Mouse (Mus musculus) hindbrain, embryonic 14.5 days (tissue): ENCODE measurements around the gene Rab3ip. TPM values are rescaled to one million over a fixed set of nuclear protein-coding genes. Genes with fewer than 3 reads are reported as not detected.

ENCODE experiments used
- ATAC-seq: fragments of 200-750 bp; cut with Nextera tagmentation; 2 replicates; pipeline ENCODE4 v1.8.0; 2017; ENCODE audit warnings: moderate number of reproducible peaks, mild to moderate bottlenecking, moderate TSS enrichment, moderate library complexity; ENCODE audit not compliant: low FRiP score
- DNase-seq: peaks from one replicate; pipeline ENCODE4 v3.0.0-alpha.2; 2015; ENCODE audit warnings: low spot score
- H3K27ac ChIP-seq: fragments of 300-500 bp; sonication (generic); 2 replicates; pipeline ENCODE4 v1.5.1; 2014; ENCODE audit warnings: mild to moderate bottlenecking, moderate library complexity
- H3K27me3 ChIP-seq: fragments of 300-500 bp; sonication (generic); 2 replicates; pipeline ENCODE4 v1.6.1; 2014; ENCODE audit warnings: mild to moderate bottlenecking, low read length, mixed read lengths; ENCODE audit not compliant: control insufficient read depth, insufficient read depth
- H3K36me3 ChIP-seq: fragments of 300-500 bp; sonication (generic); replicated peaks from 2 replicates; pipeline ENCODE4 v1.6.1; 2014; ENCODE audit not compliant: control insufficient read depth, insufficient read depth
- H3K4me1 ChIP-seq: fragments of 300-500 bp; sonication (generic); replicated peaks from 2 replicates; pipeline ENCODE4 v1.6.1; 2014; ENCODE audit warnings: antibody characterized with exemption, low read length, mixed read lengths; ENCODE audit not compliant: control insufficient read depth, insufficient read depth
- H3K4me2 ChIP-seq: fragments of 300-500 bp; sonication (generic); replicated peaks from 2 replicates; pipeline ENCODE4 v1.6.1; 2014; ENCODE audit warnings: mild to moderate bottlenecking, moderate library complexity
- H3K4me3 ChIP-seq: fragments of 300-500 bp; sonication (generic); replicated peaks from 2 replicates; pipeline ENCODE4 v1.5.1; 2014; ENCODE audit warnings: mild to moderate bottlenecking, low read length
- H3K9ac ChIP-seq: fragments of 300-500 bp; sonication (generic); 2 replicates; pipeline ENCODE4 v1.6.1; 2014
- H3K9me3 ChIP-seq: fragments of 300-500 bp; sonication (generic); 2 replicates; pipeline ENCODE4 v1.6.1; 2016; ENCODE audit warnings: low read length; ENCODE audit not compliant: control insufficient read depth
- WGBS: fragments of 180-500 bp; shearing (Covaris S2); extraction: QIAGEN DNeasy Blood & Tissue Kit; methylation state at CpG from one replicate; pipeline ENCODE4 v1.1.7; 2014; 5-methylcytosine and 5-hydroxymethylcytosine counted together
- polyA plus RNA-seq: library from polyadenylated mRNA; unstranded; fragments of >200 nt; fragmentation: Nextera tagmentation; extraction: Ambion mirVana; gene quantifications from 2 replicates; pipeline ENCODE4 v1.2.1, GENCODE M21; 2014

Gene Rab3ip
- polyA plus RNA-seq, result 44.8 and 48.0 TPM in 2 replicates

DNA sequence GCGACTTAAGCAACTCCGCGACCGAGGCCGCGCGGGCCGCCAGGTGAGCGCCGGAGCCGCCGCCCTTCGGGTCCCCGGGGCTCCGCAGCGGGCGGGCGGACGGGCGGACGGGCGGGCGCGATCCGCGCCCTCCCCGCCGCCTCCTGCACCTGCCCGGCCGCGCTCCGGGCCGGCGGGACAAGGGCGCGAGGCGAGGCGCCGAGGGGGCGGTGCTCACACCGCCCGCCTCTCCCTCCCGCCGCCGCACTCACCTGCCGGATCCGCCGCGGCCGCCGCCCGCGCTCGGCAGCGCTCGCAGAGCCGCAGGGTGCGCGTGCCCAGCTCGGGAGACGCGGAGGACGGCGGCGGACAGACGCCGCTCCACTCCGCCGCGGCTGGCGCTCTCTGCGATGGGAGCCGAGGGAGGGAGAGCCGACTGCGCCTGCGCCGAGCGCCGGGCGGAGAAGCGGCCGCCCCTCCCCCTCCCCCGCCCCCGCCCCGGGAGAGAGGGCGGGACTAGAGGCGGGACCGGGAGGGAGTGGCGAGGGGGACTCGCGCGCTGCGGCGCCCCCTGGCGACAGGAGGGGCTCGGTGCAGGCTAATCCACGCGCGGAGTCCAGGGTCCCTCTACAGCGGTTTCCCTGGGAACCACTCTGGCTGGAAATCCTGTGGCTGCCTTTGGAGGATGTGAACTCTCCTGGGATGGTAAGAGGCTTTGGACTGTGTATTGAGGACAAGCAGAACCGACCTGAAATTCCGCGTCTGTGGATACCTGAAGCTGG lies at the start of gene Rab3ip:
Gene Rab3ip, minus strand, starts transcription at position 761 of the 761 bp plus-strand sequence.
- no peaks in the 10 kb centered on the region for H3K27me3 ChIP-seq
- under 1% methylated on average over 83 of the region's 103 CpGs for WGBS
- peak; percentile 95 for DNase-seq
- H3K36me3 ChIP-seq, result no peaks in the 10 kb centered on the region
- ATAC-seq, result peak; percentile 95
- H3K4me2 ChIP-seq, result peak within 1 kb of the TSS; percentile 77
- peak within 1 kb of the TSS; percentile 77 for H3K9ac ChIP-seq
- peaks cover 11% of the 10 kb centered on the region for H3K4me1 ChIP-seq
- peaks cover 4% of the 10 kb centered on the region; the same call in 1 of the 2 replicates for H3K9me3 ChIP-seq
- peak within 1 kb of the TSS; percentile 85 for H3K27ac ChIP-seq
- peak within 1 kb of the TSS; percentile 85 for H3K4me3 ChIP-seq

DNA sequence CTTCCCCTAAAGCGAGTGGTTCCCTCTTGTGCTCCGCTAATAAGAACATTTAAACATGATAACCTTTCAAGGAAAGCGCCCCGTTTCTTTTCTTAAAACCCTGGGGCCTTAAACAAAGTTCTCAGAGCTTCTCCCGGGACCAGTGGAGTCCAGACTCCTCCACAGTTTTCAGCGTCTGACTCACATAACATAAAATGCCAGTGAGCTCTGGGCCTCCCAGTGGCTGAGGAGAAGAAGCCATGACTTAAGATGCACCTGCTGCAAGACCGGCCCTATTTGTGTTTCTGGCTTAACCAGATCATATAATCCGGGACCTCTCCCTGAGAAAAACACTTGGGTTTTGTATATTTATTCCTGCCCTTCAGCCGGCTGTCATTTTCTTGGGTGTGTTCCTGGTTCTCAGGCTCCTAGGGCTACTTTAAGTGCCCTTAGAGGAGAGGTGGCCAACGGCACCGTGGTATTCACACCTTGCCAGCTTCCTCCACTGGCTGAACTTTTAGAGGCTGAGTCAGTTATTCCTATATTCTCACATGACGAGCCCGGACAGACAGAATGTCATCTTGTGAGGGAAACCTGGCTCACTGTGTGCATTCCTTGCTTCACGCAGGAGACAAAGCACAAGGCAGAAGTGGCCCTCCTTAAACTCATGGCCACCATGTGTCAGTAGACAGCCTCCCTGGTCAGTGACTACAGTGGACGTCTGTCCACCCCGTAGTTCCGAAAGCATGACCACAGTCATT lies 48.3 kb upstream of the Rab3ip start:
- ATAC-seq (no peak), DNase-seq (no peak)
- Histone ChIP-seq H3K4me2 (no peak overlapping the region), H3K4me1 (no peaks in the 10 kb centered on the region), H3K27me3 (no peaks in the 10 kb centered on the region), H3K9me3 (no peaks in the 10 kb centered on the region), H3K9ac (no peak overlapping the region), H3K27ac (no peak overlapping the region), H3K4me3 (no peak overlapping the region), H3K36me3 (no peaks in the 10 kb centered on the region)
- WGBS, result 87% methylated on average over 17 of the region's 17 CpGs

DNA sequence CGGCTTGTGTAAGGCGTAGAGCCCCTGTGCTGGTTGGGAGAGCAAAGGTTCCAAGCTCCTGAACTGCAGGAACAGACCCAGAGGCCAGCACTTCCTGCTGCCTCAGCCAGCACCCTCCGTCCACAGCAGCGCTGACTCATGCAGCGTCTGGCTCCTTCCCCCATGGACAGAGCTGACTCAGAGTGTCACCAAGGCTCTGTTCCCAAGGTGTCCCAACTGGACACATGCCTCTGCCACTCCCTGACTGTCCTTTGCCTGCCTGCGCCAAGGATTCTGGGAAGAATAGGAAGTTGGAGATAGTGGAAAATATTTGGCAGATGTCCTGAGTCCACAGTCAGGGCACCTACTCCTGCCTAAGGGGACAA lies 45.6 kb upstream of the Rab3ip start:
- DNase-seq (no peak), ATAC-seq (no peak)
- no peaks in the 10 kb centered on the region for H3K4me1 ChIP-seq
- H3K4me2 ChIP-seq, result no peak overlapping the region
- H3K27ac ChIP-seq, result no peak overlapping the region
- 82% methylated on average over 6 of the region's 6 CpGs for WGBS
- H3K9ac ChIP-seq, result no peak overlapping the region
- no peak overlapping the region for H3K4me3 ChIP-seq
- no peaks in the 10 kb centered on the region for H3K9me3 ChIP-seq
- no peaks in the 10 kb centered on the region for H3K36me3 ChIP-seq
- H3K27me3 ChIP-seq, result no peaks in the 10 kb centered on the region

DNA sequence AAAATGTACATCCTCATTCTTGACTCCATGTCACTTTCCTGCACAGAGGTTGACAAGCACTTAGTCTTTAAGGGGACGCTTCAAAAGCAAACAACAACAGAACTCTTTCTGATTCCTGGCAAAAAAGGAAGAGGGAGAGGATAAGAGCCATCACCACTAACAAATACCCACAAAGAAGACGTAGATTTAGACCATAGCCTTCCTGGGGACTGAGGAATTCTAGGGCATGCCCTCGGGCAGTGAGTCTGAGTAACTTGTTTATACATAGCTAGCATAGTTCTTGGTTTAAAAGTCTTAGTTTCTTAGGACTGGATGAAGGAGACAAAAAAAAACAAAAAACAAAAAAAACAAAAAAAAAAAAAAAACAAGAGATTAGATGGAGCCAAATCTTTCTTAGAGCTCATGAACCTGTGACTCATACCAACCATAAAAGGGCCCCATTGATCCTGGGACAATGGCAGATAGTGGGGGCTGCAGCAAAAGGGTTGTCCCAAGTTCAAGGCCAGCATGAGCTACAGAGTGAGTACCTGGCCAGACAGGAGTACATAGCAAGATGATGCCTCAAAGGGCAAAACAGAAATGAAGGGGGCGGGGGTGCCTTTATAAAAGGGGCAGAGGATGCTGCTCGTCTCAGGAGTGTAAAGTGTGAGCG lies 45.1 kb upstream of the Rab3ip start:
- WGBS, result 72% methylated on average over 6 of the region's 6 CpGs
- no peaks in the 10 kb centered on the region for H3K4me1 ChIP-seq
- ATAC-seq, result no peak

DNA sequence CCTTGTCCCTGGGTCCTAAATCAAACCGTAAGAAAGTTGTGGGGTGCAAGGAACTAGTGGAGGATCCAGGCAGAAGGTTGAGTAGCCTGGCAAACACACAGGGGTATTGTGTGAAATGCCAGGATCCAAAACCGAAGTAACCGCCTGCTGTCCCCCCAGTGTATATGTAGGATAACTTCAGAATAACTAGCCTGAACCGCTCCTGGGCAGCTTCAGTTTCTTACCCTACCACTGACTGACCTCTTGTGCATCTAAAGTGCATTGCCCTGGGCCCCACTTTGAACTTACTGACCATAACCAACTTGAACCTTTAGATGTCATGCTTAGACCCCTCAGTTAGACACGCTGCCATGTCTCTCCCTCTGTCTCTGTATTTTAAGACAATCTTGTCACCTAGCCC lies 44.6 kb upstream of the Rab3ip start:
- H3K27ac ChIP-seq, result no peak overlapping the region
- no peak overlapping the region for H3K9ac ChIP-seq
- WGBS, result 83% methylated on average over 5 of the region's 5 CpGs
- DNase-seq (no peak), ATAC-seq (no peak)
- no peaks in the 10 kb centered on the region; the same call in 1 of the 2 replicates for H3K27me3 ChIP-seq
- H3K9me3 ChIP-seq, result no peaks in the 10 kb centered on the region
- no peaks in the 10 kb centered on the region for H3K4me1 ChIP-seq
- no peak overlapping the region for H3K4me2 ChIP-seq
- H3K4me3 ChIP-seq, result no peak overlapping the region
- H3K36me3 ChIP-seq, result no peaks in the 10 kb centered on the region

More for the DNA sequence above, 45.1 kb upstream of the Rab3ip start:
- Histone ChIP-seq H3K36me3 (no peaks in the 10 kb centered on the region), H3K4me2 (no peak overlapping the region), H3K27ac (no peak overlapping the region), H3K27me3 (no peaks in the 10 kb centered on the region), H3K9ac (no peak overlapping the region), H3K9me3 (no peaks in the 10 kb centered on the region), H3K4me3 (no peak overlapping the region)
- no peak for DNase-seq

DNA sequence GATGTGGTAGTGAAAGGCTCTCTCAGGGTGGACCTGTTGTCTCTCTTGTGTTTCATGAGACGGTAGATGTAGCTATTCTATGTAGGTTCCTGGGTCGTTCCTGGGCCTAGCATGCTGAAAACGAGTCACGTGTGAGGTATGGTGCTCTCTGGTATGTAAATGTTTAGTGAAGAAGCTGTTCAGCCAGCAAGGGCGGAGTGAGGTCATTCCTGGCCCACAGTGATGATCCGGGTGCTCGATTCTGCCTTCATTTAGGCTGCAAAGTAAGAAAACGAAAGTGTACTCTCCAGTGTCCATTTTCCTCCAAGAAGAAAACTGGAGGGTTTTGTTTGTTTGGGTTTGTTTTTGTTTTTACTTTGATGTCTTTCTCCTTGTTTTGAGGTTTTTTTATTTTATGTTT lies 43.4 kb upstream of the Rab3ip start:
- 89% methylated on average over 8 of the region's 8 CpGs for WGBS
- H3K9ac ChIP-seq, result no peak overlapping the region
- DNase-seq (no peak), ATAC-seq (no peak)
- H3K27ac ChIP-seq, result no peak overlapping the region
- H3K4me1 ChIP-seq, result no peaks in the 10 kb centered on the region
- no peaks in the 10 kb centered on the region; the same call in 1 of the 2 replicates for H3K27me3 ChIP-seq
- H3K4me2 ChIP-seq, result no peak overlapping the region
- no peaks in the 10 kb centered on the region for H3K9me3 ChIP-seq
- no peaks in the 10 kb centered on the region for H3K36me3 ChIP-seq
- H3K4me3 ChIP-seq, result no peak overlapping the region

DNA sequence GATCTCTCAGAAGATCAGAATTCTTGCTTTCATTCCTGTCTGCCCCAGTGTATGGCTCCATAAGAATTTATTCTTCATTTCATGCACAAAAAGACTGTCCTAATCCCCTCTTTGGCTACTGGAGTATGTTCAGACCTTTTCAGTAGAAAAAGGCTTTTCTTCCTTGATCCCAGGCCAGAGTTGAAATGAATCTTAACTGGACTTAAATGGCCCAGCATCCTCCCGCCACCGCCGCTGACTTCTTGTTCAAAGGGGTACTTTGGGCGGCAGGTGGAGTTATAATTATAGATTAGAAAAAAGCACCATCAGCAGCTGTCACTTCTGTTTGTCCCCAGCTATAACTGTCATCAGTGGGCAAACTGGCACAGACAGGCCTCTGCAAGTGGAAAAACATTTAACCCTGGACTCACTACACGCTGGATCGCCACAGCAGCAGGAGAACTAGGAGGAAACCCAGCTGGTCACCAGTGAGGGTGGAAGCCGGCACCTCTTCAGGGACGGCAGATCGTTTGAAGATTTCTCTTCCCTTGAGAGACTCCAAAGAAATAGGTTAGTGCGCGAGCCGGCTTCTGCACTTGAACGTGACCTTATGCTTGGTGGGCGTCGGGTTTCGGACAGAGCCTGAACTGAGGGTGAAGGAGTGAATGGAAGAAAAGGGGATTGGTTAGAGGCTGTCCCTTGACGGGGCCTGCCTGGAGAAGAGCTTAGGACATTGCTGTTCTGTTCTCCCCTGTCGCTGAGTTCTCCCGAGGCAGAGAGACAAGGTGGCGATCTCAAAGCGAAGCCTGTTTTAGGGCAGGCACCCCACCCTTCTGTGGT lies 35.9 kb upstream of the Rab3ip start, which contains the start of gene Best3:
Gene Best3, plus strand, starts transcription at position 51 of the 819 bp plus-strand sequence.
- H3K27ac ChIP-seq, result 0 out of 2 replicates have a peak within 1 kb of the TSS, but pooled peaks have one; percentile 38
- H3K4me2 ChIP-seq, result peak within 1 kb of the TSS; percentile 22
- H3K4me3 ChIP-seq, result no peak within 1 kb of the TSS
- 43% methylated on average over 21 of the region's 21 CpGs for WGBS
- DNase-seq (no peak), ATAC-seq (no peak)
- no peaks in the 10 kb centered on the region for H3K9me3 ChIP-seq
- H3K27me3 ChIP-seq, result no peaks in the 10 kb centered on the region; the same call in 1 of the 2 replicates
- no peak within 1 kb of the TSS for H3K9ac ChIP-seq
- peaks cover 13% of the 10 kb centered on the region for H3K4me1 ChIP-seq
- no peaks in the 10 kb centered on the region for H3K36me3 ChIP-seq

DNA sequence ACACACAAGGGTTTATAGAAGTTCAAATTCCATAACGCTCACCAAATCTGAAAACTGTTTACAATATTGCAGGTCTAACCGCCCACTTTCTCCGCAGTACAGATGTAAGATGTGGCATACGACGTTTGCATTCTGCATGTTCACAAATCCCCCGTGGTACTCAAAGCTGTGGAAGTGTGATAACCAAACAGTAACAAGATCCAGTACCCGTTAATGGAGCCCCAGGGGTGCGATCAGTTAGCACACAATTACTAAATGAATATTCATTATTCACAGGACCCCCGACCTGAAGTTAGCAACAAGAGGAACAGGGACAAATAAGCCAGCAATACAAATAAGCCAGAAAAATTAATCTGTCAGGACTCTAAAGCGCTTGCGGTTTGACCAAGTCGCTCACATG lies 34.3 kb upstream of the Rab3ip start:
- no peak overlapping the region for H3K4me3 ChIP-seq
- H3K27me3 ChIP-seq, result no peaks in the 10 kb centered on the region
- ATAC-seq (no peak), DNase-seq (no peak)
- H3K27ac ChIP-seq, result no peak overlapping the region
- 51% methylated on average over 12 of the region's 12 CpGs for WGBS
- no peaks in the 10 kb centered on the region for H3K36me3 ChIP-seq
- no peak overlapping the region for H3K9ac ChIP-seq
- H3K4me2 ChIP-seq, result no peak overlapping the region
- no peaks in the 10 kb centered on the region for H3K9me3 ChIP-seq
- peaks cover 13% of the 10 kb centered on the region for H3K4me1 ChIP-seq
